Mouse (Mus musculus) neural tube, embryonic 14.5 days (tissue): ENCODE data around the gene Lipe. TPM values are rescaled to one million over a fixed set of nuclear protein-coding genes. Genes with fewer than 3 reads are reported as not detected.

ENCODE experiments used
- ATAC-seq: fragments of 200-750 bp; cut with Nextera tagmentation; 2 replicates; pipeline ENCODE4 v1.8.0; 2017; ENCODE audit warnings: low read depth, mild to moderate bottlenecking, moderate TSS enrichment, moderate library complexity
- H3K27ac ChIP-seq: fragments of 300-500 bp; sonication (generic); 2 replicates; pipeline ENCODE4 v1.5.1; 2014; ENCODE audit warnings: low read depth, mild to moderate bottlenecking, control low read depth, low read length, moderate library complexity, mixed read lengths
- H3K27me3 ChIP-seq: fragments of 300-500 bp; sonication (generic); 2 replicates; pipeline ENCODE4 v1.6.1; 2014; ENCODE audit warnings: low read length; ENCODE audit not compliant: control insufficient read depth, insufficient read depth
- H3K36me3 ChIP-seq: fragments of 300-500 bp; sonication (generic); 2 replicates; pipeline ENCODE4 v1.6.1; 2014; ENCODE audit warnings: low read length, mixed read lengths; ENCODE audit not compliant: control insufficient read depth, insufficient read depth
- H3K4me1 ChIP-seq: fragments of 300-500 bp; sonication (generic); 2 replicates; pipeline ENCODE4 v1.6.1; 2014; ENCODE audit warnings: low read length; ENCODE audit not compliant: control insufficient read depth, insufficient read depth
- H3K4me2 ChIP-seq: fragments of 300-500 bp; sonication (generic); 2 replicates; pipeline ENCODE4 v1.6.1; 2014; ENCODE audit warnings: mild to moderate bottlenecking, low read depth, low read length, control low read depth
- H3K4me3 ChIP-seq: fragments of 300-500 bp; sonication (generic); 2 replicates; pipeline ENCODE4 v1.5.1; 2014; ENCODE audit warnings: low read depth, low read length, control low read depth, mixed read lengths
- H3K9ac ChIP-seq: fragments of 300-500 bp; sonication (generic); replicated peaks from 2 replicates; pipeline ENCODE4 v1.6.1; 2014; ENCODE audit warnings: low read depth, mild to moderate bottlenecking, control low read depth, low read length, mixed read lengths
- H3K9me3 ChIP-seq: fragments of 300-500 bp; sonication (generic); 2 replicates; pipeline ENCODE4 v1.6.1; 2016; ENCODE audit warnings: low read length; ENCODE audit not compliant: control insufficient read depth
- WGBS: fragments of 180-500 bp; shearing (Covaris S2); extraction: QIAGEN DNeasy Blood & Tissue Kit; methylation state at CpG from one replicate; pipeline ENCODE4 v1.1.7; 2014; 5-methylcytosine and 5-hydroxymethylcytosine counted together
- polyA plus RNA-seq: library from polyadenylated mRNA; unstranded; fragments of >200 nt; fragmentation: Nextera tagmentation; extraction: Ambion mirVana; gene quantifications from 2 replicates; pipeline ENCODE4 v1.2.1, GENCODE M21; 2014

Lipe gene
- polyA plus RNA-seq, 1 experiment from 2014 or later, result 6.5 TPM

- Histone ChIP-seq H3K4me1 (no peaks in the 10 kb centered on the region), H3K27me3 (no peaks in the 10 kb centered on the region), H3K36me3 (no peaks in the 10 kb centered on the region), H3K27ac (no peak overlapping the region), H3K4me2 (no peak overlapping the region), H3K9ac (no peak overlapping the region), H3K9me3 (no peaks in the 10 kb centered on the region), H3K4me3 (no peak overlapping the region)
- 75% methylated on average over 16 of the region's 16 CpGs for WGBS
- ATAC-seq, result no peak
These were observed 23.9 kb upstream of the Lipe start for GRCm38 (mm10) chr7:25422286-25422841.

GRCm38 (mm10) chr7:25419943-25420342 is 21.4 kb upstream of the Lipe start:
- no peak overlapping the region for H3K4me2 ChIP-seq
- no peak overlapping the region for H3K4me3 ChIP-seq
- H3K9ac ChIP-seq, result no peak overlapping the region
- no peak overlapping the region for H3K27ac ChIP-seq
- H3K9me3 ChIP-seq, result no peaks in the 10 kb centered on the region
- H3K27me3 ChIP-seq, result no peaks in the 10 kb centered on the region
- H3K4me1 ChIP-seq, result no peaks in the 10 kb centered on the region
- 82% methylated on average over 4 of the region's 4 CpGs for WGBS
- ATAC-seq, result no peak
- no peaks in the 10 kb centered on the region for H3K36me3 ChIP-seq

- Histone ChIP-seq H3K27ac (no peak overlapping the region), H3K9ac (no peak overlapping the region), H3K9me3 (no peaks in the 10 kb centered on the region), H3K4me1 (no peaks in the 10 kb centered on the region), H3K36me3 (no peaks in the 10 kb centered on the region), H3K27me3 (no peaks in the 10 kb centered on the region), H3K4me2 (no peak overlapping the region), H3K4me3 (no peak overlapping the region)
- 82% methylated on average over 8 of the region's 8 CpGs for WGBS
- ATAC-seq, result no peak
These were observed 21.0 kb upstream of the Lipe start for GRCm38 (mm10) chr7:25419536-25419935.

- Histone ChIP-seq H3K4me2 (no peak overlapping the region), H3K27ac (no peak overlapping the region), H3K9me3 (no peaks in the 10 kb centered on the region), H3K4me3 (no peak overlapping the region), H3K9ac (no peak overlapping the region), H3K27me3 (no peaks in the 10 kb centered on the region), H3K4me1 (no peaks in the 10 kb centered on the region), H3K36me3 (no peaks in the 10 kb centered on the region)
- 86% methylated on average over 1 of the region's 1 CpGs for WGBS
- ATAC-seq, result no peak
These were observed 19.1 kb upstream of the Lipe start for GRCm38 (mm10) chr7:25417597-25417996.

GRCm38 (mm10) chr7:25412833-25413441 is 14.4 kb upstream of the Lipe start, which contains the start of gene Cxcl17:
Cxcl17 (minus strand) TSS chr7:25412886.
- Histone ChIP-seq H3K27ac (no peak within 1 kb of the TSS), H3K4me3 (no peak within 1 kb of the TSS), H3K9ac (no peak within 1 kb of the TSS), H3K9me3 (no peaks in the 10 kb centered on the region), H3K4me2 (no peak within 1 kb of the TSS), H3K36me3 (no peaks in the 10 kb centered on the region), H3K4me1 (no peaks in the 10 kb centered on the region), H3K27me3 (no peaks in the 10 kb centered on the region)
- no peak for ATAC-seq
- WGBS, result 48% methylated on average over 7 of the region's 7 CpGs

- no peak overlapping the region for H3K4me3 ChIP-seq
- no peak overlapping the region for H3K27ac ChIP-seq
- H3K4me1 ChIP-seq, result no peaks in the 10 kb centered on the region
- no peaks in the 10 kb centered on the region for H3K27me3 ChIP-seq
- H3K9ac ChIP-seq, result no peak overlapping the region
- no peaks in the 10 kb centered on the region for H3K9me3 ChIP-seq
- 93% methylated on average over 3 of the region's 3 CpGs for WGBS
- no peak for ATAC-seq
- H3K36me3 ChIP-seq, result no peaks in the 10 kb centered on the region
- H3K4me2 ChIP-seq, result no peak overlapping the region
These were observed 13.4 kb upstream of the Lipe start for GRCm38 (mm10) chr7:25411861-25412260.

GRCm38 (mm10) chr7:25410969-25411615 is 12.6 kb upstream of the Lipe start:
- Histone ChIP-seq H3K4me3 (no peak overlapping the region), H3K4me2 (no peak overlapping the region), H3K4me1 (no peaks in the 10 kb centered on the region), H3K27me3 (no peaks in the 10 kb centered on the region), H3K9ac (no peak overlapping the region), H3K27ac (no peak overlapping the region), H3K9me3 (no peaks in the 10 kb centered on the region), H3K36me3 (no peaks in the 10 kb centered on the region)
- WGBS, result 87% methylated on average over 1 of the region's 1 CpGs
- ATAC-seq, result no peak

GRCm38 (mm10) chr7:25409114-25409760 is 10.7 kb upstream of the Lipe start:
- H3K27ac ChIP-seq, result no peak overlapping the region
- H3K36me3 ChIP-seq, result no peaks in the 10 kb centered on the region
- no peak overlapping the region for H3K9ac ChIP-seq
- H3K4me3 ChIP-seq, result no peak overlapping the region
- 40% methylated on average over 4 of the region's 4 CpGs for WGBS
- no peaks in the 10 kb centered on the region for H3K27me3 ChIP-seq
- no peak for ATAC-seq
- no peaks in the 10 kb centered on the region for H3K4me1 ChIP-seq
- H3K9me3 ChIP-seq, result no peaks in the 10 kb centered on the region
- H3K4me2 ChIP-seq, result no peak overlapping the region

- no peaks in the 10 kb centered on the region for H3K9me3 ChIP-seq
- H3K27ac ChIP-seq, result no peak overlapping the region
- H3K4me3 ChIP-seq, result no peak overlapping the region
- no peak overlapping the region for H3K4me2 ChIP-seq
- H3K4me1 ChIP-seq, result no peaks in the 10 kb centered on the region
- no peaks in the 10 kb centered on the region for H3K27me3 ChIP-seq
- WGBS, result 88% methylated on average over 7 of the region's 7 CpGs
- ATAC-seq, result no peak
- H3K9ac ChIP-seq, result no peak overlapping the region
- no peaks in the 10 kb centered on the region for H3K36me3 ChIP-seq
These were observed 8.0 kb upstream of the Lipe start for GRCm38 (mm10) chr7:25406468-25406867.
